Mouse (Mus musculus) urinary bladder, postnatal 14 days (tissue): Measurements from ENCODE around the gene Nasp.
"Not testable (repeated sequence)": the region's sequence is repeated elsewhere in the genome, so short reads cannot be mapped to it uniquely, and the experiment has no call there.

Source experiments
- DNase-seq: peaks from one replicate; pipeline ENCODE4 v3.0.0; 2021; ENCODE audit warnings: low spot score

Nasp gene

DNA sequence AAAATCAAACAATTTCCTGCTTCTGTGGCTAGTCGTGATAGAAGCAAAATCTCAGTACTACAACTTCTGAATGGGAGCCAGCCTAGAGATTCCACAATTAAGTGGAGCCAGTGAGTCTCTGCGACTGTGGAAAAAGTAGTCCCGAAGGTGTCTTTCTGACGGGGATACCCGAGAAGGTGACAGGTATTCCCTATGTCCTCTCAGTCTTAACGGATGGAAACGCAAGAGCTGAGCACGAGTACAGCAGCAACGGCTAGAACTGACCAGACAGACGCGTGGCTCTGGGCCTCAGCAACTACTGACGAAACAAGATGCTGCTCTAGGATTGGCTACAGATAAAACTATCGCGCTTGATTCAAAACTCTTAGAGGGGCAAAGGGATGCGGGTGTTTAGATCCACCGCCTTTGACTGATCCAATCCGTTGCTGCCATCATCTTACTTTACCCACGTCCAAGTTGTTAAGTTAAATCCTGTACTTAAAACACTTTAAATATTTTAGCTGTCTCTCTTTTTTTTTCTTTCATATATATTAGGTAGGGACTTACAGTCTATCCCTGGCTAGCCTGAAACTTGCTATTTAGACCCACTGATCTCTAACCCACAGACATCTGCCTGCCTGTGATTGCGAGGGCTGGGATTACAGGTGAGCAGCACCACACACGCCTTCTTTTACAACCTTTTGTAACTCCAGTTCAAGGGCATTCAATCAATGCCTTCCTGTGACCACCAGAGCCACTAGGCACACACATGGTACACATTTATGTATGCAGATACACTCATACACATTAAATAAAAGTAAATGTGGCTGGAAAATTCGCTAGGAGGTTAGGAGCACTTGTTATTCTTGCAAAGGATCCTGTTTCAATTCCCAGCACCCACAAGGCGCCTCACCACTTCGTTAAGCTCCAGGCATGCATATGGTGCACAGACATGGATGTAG is at the start of gene Nasp:
Gene Nasp, minus strand, starts transcription at position 220 of the 941 bp plus-strand sequence.
- DNase-seq: peak; percentile 83

DNA sequence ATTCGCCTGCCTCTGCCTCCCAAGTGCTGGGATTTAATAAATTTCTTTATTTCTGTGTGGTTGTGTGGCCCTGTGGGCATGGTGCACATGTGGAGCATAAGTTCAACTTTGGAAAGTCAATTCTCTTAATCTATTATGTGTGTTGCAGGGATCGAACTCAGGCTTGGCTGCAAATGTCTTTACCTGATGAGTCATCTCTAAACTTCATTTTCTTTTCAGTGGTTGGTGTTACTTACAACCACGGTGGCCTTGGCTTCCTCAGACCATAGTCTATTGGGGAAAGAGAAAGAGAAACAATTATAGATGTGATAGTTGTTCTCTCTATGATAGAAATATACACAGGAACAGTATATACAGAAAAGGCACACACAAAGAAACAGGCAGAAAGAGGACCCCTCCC is 48.3 kb upstream of the Nasp start:
- DNase-seq: no peak

DNA sequence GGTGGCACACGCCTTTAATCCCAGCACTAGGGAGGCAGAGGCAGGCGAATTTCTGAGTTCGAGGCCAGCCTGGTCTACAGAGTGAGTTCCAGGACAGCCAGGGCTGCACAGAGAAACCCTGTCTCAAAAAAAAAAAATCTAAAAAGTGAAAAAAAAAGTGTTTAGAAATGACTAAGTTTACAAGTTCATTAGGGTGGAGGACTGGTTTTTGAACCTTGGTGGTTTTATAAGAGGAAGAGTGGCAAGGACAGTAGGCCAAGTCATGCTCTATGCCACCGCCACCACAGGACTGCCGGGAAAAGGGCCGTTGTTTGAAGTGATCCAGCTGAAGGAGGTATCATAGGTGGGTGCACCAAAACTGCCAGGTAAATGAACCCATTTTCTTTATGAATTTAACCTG is 47.0 kb upstream of the Nasp start:
- DNase-seq: not testable (repeated sequence)

DNA sequence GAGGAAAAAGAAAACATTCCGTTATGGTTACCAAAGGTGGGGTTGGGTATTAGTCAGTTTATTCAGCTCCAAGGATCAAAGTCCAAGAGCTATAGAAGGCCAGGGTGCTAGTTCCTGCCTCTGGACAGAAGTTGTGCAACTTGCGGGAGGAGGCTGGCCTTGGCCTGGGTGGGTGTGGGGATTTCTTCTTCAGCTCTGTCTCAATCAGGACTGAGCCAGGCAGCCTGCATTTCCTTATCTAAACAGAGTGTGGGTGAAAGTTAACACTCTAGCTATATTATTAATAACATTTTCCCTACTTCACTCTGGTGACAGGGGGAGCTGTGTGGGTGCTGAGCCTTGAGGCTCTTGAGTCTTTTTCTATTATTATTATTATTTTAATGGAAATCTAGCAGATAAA is 45.0 kb upstream of the Nasp start:
- DNase-seq: peak; percentile 60

DNA sequence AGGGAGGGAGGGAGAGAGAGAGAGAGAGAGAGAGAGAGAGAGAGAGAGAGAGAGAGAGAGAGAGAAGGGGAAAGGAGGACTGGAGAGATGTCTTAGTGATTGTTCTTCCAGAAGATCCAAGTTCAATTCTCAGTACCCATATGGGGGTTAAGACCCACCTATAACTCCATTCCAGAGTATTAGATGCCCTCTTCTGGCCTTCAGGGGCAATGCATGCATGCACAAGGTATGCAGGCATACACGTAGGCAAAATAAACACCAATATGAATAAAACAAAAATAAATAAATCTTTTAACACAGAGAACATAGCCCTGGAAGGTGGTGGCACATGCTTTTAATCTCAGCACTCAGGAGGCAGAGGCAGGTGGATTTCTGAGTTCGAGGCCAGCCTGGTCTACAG is 41.5 kb upstream of the Nasp start:
- no peak for DNase-seq

DNA sequence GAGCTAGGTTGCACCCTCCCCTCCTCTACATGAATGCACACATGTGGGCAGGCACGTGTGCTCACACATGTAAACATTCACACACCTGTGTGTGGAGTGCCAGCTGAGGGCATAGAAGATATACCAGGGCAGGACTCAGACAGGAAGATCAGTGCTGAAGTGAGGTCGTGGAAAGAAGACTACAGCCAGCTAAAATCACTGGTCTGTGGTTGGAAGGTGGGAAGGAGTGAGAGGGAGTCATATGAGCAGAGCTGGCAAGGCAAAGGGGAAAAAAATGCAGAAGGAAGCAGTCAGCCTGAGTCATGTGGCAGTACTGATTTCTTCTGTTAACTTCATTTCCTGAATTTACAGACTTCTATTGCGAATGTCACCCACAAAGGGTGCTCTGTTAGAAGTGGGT is 40.4 kb upstream of the Nasp start:
- DNase-seq: no peak

DNA sequence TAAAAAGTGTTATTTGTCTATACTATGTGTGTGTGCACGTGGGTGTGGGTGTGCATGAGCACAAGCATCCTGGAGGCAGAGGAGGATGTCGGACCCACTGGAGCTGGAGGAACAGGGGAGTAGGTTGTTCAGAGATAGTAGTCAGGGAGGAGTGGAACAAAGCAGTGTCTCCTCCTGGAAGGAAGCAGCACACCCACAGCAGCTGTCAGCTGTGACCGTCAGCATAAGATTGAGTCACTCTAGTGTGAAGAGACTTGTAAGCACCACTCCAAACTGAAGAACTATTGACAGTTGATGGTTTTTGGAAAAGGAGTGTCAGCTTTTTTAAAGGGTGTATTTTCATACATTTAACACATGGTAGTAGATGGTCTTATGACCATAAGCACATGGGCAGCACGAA is 38.9 kb upstream of the Nasp start:
- DNase-seq: no peak

DNA sequence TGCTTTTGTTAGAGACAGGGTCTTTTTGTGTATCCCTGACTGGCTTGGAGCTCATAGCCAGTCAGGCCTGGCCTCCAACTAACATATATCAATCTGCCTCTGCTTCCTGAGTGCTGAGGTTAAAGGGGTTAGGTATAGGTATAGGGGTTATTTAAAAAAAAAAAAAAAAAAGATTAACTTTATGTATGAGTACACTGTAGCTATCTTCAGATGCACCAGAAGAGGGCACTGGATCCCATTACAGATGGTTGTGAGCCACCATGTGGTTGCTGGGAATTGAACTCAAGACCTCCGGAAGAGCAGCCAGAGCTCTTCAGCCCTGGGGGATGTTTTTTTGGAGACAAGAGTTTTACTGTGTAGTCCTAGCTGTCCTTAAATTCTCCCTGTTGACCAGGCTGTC is 34.3 kb upstream of the Nasp start:
- no peak for DNase-seq

DNA sequence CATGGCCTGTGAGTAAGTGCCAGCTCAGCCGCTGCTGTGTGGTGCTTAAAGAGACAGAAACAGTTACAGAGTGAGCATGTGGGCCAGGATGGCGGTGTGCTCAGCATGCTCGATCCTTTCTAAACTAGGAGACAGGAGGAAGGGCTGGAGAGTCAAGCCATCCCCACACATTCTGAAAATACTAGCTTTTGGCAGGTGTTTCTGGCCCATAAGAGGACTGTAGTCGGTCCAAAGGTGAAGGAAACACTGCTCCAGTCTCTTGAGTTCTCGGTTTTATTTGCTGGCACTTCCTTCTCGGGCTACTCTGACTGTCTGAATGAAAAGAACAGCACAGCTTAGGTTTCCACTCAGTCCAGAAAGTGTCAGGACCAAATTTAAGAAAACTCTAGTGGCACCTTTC is 33.1 kb upstream of the Nasp start:
- DNase-seq: no peak

DNA sequence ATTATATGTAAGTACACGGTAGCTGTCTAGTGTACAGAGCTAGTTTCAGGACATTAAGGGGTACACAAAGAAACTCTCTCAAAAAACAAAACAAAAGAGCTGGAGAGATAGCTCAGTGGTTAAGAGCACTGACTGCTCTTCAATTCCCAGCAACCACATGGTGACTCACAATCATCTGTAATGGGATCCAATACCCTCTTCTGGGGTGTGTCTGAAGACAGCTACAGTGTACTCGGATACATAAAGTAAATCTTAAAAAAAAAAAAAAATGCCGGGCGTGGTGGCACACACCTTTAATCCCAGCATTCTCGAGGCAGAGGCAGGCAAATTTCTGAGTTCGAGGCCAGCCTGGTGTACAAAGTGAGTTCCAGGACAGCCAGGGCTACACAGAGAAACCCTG is 32.2 kb upstream of the Nasp start:
- not testable (repeated sequence) for DNase-seq

DNA sequence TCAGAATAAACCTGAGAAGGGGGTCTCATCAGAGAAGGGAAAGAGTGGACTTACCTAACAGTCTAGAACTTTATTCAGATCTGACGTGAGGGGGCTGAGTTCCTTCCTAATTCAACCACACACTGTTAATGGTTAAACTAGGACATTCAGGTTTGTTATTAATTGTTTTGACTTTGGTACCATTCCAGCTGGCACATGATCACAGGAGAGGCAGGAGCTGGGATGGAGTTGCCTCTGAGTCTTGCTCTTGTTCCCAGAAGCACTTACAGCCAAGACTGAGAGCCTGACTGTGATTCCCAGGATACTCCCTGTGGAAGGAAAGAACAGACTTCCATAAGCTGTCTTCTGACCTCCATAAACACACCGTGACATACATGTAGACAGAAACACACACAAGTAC is 31.7 kb upstream of the Nasp start:
- no peak for DNase-seq

DNA sequence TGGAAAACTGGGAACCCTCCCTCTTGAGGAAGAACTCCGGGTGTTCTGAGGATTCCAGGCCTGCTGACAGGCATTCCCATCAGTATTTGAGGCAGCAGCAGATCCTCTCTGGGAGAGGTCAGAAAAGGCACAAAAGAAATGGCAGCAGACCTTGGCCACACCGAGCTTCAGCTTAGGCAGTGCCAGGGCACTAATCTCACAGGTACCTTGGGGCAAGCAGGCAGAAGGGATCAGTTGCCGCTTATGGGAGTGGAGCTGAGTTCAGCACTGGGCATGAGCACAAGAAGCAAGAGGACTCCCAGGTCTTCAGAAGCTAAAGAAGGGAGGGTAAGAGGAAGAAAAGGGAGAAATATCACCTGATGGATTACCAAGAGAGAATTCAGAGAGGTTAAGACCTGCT is 30.2 kb upstream of the Nasp start:
- no peak for DNase-seq

DNA sequence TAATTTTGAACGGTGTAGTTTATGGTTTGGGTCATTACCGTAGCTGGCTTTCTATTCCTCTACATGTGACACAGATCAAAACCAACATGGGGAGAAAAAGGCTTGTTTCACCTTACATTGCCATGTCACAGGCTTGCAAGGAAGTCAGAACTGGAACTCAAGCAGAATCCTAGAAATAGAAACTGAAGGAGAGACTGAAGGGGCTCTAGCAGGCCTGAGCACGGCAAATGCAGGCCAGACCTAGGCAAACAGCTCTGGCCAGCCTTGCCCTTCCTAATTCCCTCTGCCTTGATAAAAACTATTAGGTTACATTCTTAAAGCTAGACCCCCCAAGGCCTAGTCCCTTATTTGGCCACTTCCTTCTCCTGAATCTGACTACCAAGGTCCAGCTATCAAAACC is 27.9 kb upstream of the Nasp start:
- DNase-seq: no peak

DNA sequence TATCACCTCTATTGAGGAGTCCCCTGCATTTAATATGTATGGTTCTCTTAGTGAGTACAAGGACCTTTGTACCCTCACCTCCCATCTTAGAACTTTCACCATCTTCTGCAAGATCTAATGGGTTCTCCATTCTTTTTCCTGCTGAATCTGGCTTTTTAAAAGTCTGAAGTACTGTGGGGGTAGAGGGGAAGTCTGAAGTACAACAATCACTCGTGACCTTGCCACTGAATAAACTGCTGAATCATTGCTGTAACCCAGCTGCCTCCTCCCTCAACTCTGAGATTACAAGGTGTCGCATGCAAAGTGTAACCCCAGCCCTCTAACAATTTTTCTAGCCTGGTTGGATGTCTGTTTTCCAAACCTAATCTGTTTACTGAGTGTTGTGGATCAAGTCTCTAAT is 27.4 kb upstream of the Nasp start:
- DNase-seq: no peak

DNA sequence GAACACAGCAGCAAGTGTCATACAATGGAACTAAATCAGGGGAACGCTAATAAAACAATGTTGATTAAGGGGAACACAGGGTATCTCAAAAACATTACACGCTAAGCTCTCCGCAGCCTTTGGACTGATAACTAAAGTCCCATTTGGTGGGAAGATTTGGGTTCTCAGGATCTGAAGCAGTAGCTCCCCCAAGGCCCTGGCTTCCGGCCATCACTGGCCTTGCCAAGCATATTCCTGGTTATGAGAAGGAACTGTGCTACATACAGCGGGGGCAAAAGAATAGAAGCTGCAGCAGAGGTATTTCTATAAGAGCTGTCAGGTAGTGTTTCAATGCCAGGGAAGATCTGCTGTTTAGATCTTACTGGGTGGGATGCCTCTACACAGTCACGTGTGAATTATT is 25.5 kb upstream of the Nasp start:
- peak; percentile 22 for DNase-seq

DNA sequence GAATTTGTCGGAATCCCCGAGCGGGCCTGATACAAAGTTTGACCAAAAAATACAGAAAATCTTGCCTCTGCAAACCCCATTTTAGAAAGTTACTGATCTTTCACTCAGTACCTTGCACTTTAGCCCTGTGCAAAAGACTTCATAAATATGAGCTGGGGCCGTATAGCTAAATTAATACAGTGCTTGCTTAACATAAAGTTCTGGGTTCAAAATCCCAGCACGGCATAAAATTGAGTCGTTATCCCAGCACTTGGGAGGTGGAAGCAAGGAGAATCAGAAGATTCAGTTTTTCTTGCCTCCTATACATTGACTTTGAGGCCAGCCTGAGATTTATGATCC is 24.0 kb upstream of the Nasp start:
- no peak for DNase-seq

DNA sequence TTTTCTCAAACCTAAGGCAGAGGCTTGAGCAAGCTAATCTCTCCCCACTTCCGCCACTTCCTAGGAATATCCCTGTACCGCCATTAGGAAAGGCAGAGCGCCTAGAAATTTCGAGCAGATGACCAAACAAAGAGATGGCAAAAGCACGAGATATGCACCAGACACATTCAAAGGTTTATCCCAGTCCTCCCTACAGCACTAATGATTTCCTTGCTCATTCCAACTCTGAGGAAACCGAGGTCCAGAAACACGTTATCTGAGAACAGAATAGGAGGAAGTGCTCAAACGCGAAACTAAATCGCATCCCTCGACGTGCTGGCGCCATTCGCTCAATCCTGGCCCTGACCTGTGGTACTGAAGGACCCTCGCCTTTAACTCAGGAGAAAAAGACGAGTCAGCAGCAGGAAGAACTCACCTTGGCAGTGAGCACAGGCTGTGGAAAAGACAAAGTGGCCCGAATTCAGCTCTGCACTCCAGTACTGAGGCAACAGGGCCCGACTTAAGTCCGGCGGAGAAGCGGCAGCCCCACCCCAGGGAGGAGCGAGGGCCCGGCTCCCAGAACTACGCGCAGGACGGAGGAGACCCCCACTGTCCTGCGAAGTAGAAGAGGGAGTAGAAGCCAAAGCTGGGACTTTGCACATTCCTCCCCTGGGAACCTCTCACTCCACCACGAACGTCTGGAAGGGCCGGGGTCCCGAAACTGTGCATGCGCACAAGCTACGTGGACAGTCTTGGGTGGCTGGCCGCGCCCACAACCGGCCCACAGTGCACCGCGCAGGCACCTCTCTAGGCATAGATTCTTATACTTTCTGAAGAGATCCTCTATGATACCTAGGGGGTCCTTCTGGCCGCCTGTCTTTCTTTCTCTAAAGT is 23.4 kb upstream of the Nasp start, which contains the start of gene Akr1a1:
Gene Akr1a1, minus strand, starts transcription at position 757 of the 873 bp plus-strand sequence.
- DNase-seq: peak; percentile 90

DNA sequence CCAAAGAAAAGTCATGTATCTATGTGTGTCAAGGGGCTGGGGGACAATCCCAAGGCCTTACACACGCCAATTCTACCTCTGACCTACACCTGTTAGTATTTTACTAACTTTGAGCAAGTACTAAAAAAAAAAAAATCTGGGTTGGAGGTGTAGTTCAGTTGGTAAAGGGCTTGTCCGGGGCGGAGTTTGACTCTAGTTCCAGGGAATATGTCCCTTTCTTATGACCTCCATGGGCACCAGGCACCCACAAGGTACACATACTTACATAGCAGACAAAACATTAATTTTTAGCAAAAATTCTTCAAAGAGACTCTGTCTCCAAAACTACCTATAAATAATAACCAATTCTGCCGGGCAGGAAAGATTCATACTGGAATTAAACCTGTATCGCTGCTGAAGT is 22.6 kb upstream of the Nasp start:
- no peak for DNase-seq

DNA sequence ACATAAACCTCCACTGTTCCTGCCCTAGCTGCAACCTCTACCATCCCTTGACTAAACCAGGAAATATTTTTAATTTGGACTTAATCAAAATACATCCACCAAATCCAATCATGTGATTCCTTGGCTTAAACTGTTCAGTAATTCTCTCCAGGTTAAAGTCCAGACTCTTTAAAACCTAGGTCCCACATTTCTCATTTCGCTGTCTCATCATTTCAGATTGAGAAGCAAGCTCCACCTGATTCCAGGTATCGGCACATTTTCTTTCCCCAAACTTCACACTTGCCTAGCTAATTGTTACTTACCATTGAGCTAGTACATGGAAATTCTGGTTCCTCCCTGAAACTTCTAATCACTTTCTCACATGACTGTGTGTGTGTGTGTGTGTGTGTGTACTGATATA is 21.7 kb upstream of the Nasp start:
- no peak for DNase-seq

DNA sequence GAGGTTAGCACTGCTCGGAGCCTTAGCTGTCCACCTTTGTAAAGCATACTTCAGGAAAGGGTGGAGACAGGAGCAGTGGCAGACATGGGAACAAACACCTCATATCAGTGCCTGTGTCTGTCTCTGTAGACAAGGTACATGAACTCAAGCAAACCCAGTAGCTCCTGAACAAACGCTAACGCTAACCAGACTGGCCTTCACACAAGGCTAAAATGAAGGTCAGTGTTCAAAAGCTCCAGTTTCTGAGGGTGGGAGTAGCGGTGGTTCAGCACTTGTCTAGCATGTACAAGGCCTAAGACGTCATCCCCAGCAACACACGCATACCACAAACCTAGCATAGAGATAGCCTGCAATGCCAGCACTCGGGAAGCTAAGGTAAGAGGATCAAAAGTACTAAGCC is 17.9 kb upstream of the Nasp start:
- no peak for DNase-seq

DNA sequence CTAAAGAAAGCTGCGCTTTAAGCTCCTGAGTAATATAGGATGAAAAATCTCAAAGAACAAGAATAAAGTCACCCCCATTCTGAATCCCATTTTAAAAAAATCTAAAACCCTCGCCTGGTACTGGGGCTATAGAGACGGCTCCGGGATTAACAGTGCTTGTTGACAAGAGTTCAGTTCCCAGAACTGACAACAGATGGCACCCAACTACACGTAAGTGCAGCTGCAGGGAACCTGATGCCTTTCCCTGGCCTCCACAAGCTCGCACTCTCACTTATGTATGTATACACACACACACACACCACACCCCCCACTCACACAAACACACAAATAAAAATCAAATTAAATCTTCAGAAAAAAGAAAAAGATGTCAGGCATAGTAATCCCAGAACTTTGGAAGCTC is 16.6 kb upstream of the Nasp start:
- peak; percentile 34 for DNase-seq

DNA sequence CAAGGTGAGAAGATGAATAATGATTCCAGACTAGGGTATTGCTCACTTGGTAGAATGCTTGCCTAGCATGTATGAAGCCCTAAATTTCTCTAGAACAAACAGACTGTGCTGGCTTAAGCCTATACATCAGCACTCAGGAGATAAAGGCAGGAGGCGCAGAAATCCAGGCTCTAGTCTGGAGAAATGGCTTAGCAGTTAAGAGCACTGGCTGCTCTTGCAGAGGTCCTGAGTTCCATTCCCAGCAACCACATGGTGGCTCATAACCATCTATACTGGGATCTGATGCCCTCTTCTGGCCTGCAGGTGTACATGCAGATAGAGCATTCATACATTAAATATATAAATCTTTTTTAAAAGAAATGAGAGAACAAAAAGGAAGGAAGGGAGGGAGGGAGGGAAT is 14.3 kb upstream of the Nasp start:
- DNase-seq: no peak

DNA sequence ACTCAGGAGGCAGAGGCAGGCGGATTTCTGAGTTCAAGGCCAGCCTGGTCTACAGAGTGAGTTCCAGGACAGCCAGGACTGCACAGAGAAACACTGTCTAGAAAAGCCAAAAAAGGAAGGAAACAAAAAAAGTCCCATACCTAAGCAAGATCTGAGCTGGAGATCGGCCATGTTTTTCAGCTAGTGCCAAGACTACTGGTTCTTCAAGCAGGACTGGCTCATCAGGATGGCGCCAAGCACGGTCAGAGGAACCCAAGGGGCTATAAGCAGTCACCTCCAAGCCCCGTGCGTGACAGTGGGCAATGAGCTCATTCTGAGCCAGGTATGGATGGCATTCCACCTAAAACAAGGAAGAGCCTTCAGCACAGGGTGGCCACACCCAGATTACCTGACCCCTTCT is 11.1 kb upstream of the Nasp start:
- DNase-seq: peak; percentile 54
